Mouse (Mus musculus): ENCODE measurements around the gene Ankrd11.

Ankrd11 gene

DNA sequence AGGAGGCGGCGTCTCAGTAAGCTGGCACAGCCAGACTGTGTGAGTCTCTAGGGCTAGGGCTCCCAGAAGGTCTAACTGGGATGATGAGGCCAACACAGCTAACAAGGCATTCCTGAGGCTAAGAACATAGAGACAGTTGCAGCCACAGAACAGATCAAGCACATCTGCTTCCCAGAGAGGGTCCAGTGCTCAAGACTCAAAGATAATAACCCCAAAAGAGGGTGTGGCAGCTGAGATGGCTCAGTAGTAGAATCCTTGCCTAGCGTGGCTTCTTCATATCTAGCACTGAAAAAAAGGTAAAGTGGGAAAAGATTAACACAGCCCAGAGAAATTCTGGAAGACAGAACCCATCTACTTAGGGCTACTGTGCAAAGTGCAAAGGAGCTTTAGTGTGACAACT, 86.1 kb downstream of the Ankrd11 start:
- H3K4me1 ChIP-seq (replicated peaks; ENCODE audit: low read depth, low read length) = peaks cover 92% of the 10 kb centered on the region
- no peak overlapping the region for H3K4me3 ChIP-seq (replicated peaks; ENCODE audit: low read length)
- TF ChIP-seq NANOG (IDR thresholded peaks at IDR 0.05; ENCODE audit: borderline replicate concordance, low read length) (no peak), POU5F1 (IDR thresholded peaks at IDR 0.05; ENCODE audit: borderline replicate concordance, low read length) (no peak), CTCF (conservative IDR thresholded peaks at IDR 0.05; ENCODE audit: low read length) (no peak)
- no peaks in the 10 kb centered on the region for H3K27me3 ChIP-seq (ENCODE audit: insufficient read depth, low read length)
- H3K9me3 ChIP-seq (ENCODE audit: low read length) = no peaks in the 10 kb centered on the region
- H3K36me3 ChIP-seq (ENCODE audit: insufficient read depth, low read length) = peaks cover 38% of the 10 kb centered on the region

DNA sequence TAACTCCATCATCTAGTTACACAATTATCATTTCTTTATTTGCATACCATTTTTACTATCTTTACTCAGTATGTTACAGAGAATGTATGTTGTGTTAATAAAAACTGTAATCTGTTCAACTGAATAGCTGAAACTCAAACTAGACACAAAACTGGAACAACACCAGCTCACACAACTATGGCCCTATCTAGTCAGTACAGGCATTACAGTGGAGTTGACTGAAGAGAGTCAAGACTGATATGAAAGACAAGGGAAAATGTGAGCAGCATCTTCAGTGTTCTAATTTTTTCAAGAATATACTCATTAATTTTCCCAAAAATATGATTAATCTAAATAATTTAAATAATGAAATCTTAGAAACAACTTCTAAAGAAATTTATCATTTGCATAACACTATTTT, 86.9 kb downstream of the Ankrd11 start:
- no peak for TF ChIP-seq NANOG (IDR thresholded peaks at IDR 0.05; ENCODE audit: borderline replicate concordance, low read length)
- TF ChIP-seq CTCF (conservative IDR thresholded peaks at IDR 0.05; ENCODE audit: low read length) = no peak
- TF ChIP-seq POU5F1 (IDR thresholded peaks at IDR 0.05; ENCODE audit: borderline replicate concordance, low read length) = no peak

DNA sequence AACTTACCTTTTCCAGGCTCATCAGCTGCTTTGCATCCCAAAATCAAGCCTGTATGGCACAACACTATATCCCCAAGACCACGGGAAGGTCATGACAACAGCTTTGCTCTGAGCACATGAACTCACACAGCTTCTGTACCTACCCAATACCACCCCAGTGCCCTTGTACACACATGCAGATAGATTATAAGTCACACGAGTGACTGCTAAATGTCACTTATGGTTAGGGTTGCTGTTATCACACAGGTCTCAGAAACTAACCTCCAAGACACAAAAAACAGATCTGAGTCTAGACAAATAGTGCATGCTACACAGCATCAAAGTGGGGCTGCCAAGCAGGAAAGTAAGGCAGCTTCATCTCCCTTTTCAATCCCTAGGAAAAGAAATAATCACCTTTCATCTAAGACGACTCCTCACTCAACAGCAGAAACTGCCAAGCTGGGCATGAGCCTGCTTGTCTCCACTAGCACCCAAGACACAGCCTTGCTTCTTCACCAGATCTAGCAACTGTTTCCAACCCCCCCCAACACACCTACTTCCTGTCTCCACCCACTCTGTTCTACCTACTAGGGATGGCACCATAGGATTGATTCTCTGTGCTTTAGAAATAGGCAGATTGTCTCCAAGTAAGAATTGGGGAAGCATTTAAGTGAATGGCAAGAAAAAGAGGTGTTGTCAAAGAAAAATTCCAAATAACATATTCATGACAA, 87.8 kb downstream of the Ankrd11 start:
- H3K9me3 ChIP-seq (ENCODE audit: low read length) = no peaks in the 10 kb centered on the region
- peaks cover 53% of the 10 kb centered on the region for H3K36me3 ChIP-seq (ENCODE audit: insufficient read depth, low read length)
- peaks cover 92% of the 10 kb centered on the region for H3K4me1 ChIP-seq (replicated peaks; ENCODE audit: low read depth, low read length)
- no peak overlapping the region for H3K4me3 ChIP-seq (replicated peaks; ENCODE audit: low read length)
- H3K27me3 ChIP-seq (ENCODE audit: insufficient read depth, low read length) = no peaks in the 10 kb centered on the region
- TF ChIP-seq POU5F1 (IDR thresholded peaks at IDR 0.05; ENCODE audit: borderline replicate concordance, low read length) (no peak), NANOG (IDR thresholded peaks at IDR 0.05; ENCODE audit: borderline replicate concordance, low read length) (no peak), CTCF (conservative IDR thresholded peaks at IDR 0.05; ENCODE audit: low read length) (no peak)

More for the DNA sequence above, 86.9 kb downstream of the Ankrd11 start:
- Histone ChIP-seq H3K36me3 (ENCODE audit: insufficient read depth, low read length) (peaks cover 45% of the 10 kb centered on the region), H3K9me3 (ENCODE audit: low read length) (no peaks in the 10 kb centered on the region), H3K27me3 (ENCODE audit: insufficient read depth, low read length) (no peaks in the 10 kb centered on the region), H3K4me1 (replicated peaks; ENCODE audit: low read depth, low read length) (peaks cover 92% of the 10 kb centered on the region), H3K4me3 (replicated peaks; ENCODE audit: low read length) (no peak overlapping the region)

DNA sequence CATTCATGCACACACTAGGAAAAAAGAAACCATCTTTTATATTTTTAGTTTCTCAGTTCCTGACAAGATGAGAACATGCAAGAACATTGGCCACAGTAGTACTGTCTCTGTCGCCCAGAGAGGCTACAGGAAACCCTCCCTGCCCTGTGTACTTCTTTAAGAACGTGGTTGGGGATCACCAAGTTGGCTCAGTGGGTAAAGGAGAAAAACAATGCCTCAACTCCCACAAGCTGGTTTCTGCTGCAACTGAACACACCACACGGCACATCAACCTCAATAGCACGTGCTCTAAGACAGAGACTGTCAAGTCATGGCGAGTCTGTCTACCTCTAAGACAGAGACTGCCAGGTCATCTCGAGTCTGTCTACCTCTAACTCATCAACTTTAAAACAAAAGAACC, 89.0 kb downstream of the Ankrd11 start:
- peaks cover 52% of the 10 kb centered on the region for H3K36me3 ChIP-seq (ENCODE audit: insufficient read depth, low read length)
- no peaks in the 10 kb centered on the region for H3K9me3 ChIP-seq (ENCODE audit: low read length)
- H3K27me3 ChIP-seq (ENCODE audit: insufficient read depth, low read length) = no peaks in the 10 kb centered on the region
- peaks cover 91% of the 10 kb centered on the region for H3K4me1 ChIP-seq (replicated peaks; ENCODE audit: low read depth, low read length)
- no peak overlapping the region for H3K4me3 ChIP-seq (replicated peaks; ENCODE audit: low read length)
- TF ChIP-seq POU5F1 (IDR thresholded peaks at IDR 0.05; ENCODE audit: borderline replicate concordance, low read length) (no peak), CTCF (conservative IDR thresholded peaks at IDR 0.05; ENCODE audit: low read length) (no peak), NANOG (IDR thresholded peaks at IDR 0.05; ENCODE audit: borderline replicate concordance, low read length) (no peak)

DNA sequence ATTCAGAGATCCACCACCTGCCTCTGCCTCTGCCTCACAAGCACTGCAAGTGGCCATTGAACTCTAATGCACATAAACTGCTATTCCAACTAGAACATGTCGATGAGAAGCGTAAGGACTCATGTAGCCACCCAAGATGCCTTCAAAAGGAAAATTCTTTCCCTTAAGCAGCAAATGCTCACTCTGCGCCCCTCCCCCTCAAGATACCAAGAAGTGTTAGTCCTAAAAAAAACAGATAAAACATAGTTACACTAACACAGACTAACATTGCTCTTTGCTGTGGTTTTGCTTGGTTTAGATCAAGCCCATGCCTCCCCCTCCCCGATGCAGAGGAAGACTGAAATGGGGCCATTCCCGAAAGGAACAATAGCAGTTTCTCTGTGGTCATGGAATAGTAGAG, 90.6 kb downstream of the Ankrd11 start:
- Histone ChIP-seq H3K4me3 (replicated peaks; ENCODE audit: low read length) (no peak overlapping the region), H3K36me3 (ENCODE audit: insufficient read depth, low read length) (peaks cover 45% of the 10 kb centered on the region), H3K9me3 (ENCODE audit: low read length) (no peaks in the 10 kb centered on the region), H3K27me3 (ENCODE audit: insufficient read depth, low read length) (no peaks in the 10 kb centered on the region), H3K4me1 (replicated peaks; ENCODE audit: low read depth, low read length) (peaks cover 93% of the 10 kb centered on the region)
- no peak for TF ChIP-seq CTCF (conservative IDR thresholded peaks at IDR 0.05; ENCODE audit: low read length)

DNA sequence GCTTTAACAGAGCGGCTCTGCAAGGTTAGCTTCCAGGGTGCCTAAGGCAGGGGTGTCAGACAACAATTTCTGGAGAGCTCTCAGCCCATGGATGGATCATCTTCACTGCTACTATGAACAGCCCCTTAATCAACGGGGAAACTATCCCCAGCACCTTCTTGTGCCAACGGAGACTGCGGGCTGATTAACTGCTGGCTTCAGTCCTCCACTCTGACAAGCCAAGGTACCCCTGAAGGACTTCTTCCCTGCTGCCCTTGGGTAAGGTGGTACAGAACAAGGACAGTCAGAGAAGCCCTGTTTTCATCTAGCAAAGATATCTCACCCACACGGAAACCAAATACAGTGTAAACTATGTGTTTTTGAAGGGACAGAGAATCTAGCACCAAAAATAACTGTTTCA, 92.4 kb downstream of the Ankrd11 start:
- no peaks in the 10 kb centered on the region for H3K27me3 ChIP-seq (ENCODE audit: insufficient read depth, low read length)
- no peak for TF ChIP-seq CTCF (conservative IDR thresholded peaks at IDR 0.05; ENCODE audit: low read length)
- no peak for TF ChIP-seq NANOG (IDR thresholded peaks at IDR 0.05; ENCODE audit: borderline replicate concordance, low read length)
- TF ChIP-seq POU5F1 (IDR thresholded peaks at IDR 0.05; ENCODE audit: borderline replicate concordance, low read length) = no peak
- peaks cover 40% of the 10 kb centered on the region; the same call in 1 of the 2 replicates for H3K36me3 ChIP-seq (ENCODE audit: insufficient read depth, low read length)
- no peaks in the 10 kb centered on the region for H3K9me3 ChIP-seq (ENCODE audit: low read length)
- H3K4me3 ChIP-seq (replicated peaks; ENCODE audit: low read length) = no peak overlapping the region
- H3K4me1 ChIP-seq (replicated peaks; ENCODE audit: low read depth, low read length) = peaks cover 94% of the 10 kb centered on the region

DNA sequence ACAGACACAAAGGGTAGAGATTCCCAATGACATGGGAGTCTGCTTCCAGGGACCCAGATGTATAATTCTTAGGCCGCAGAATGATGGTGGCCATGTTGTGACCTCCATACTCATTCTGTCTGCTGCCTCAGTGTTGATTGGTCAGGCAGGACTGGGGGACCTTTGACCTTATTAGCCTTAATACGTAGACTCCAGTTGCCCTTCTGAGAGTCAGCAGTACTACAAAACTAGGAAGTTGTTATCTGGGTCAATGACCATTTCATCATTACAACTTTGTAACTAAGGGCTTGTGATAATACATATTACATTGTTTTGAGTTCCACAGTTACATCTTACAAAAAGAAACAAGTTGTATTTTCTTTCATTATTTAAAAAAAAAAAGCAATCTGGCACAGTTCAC, 96.3 kb downstream of the Ankrd11 start:
- H3K9me3 ChIP-seq (ENCODE audit: low read length) = no peaks in the 10 kb centered on the region
- TF ChIP-seq CTCF (conservative IDR thresholded peaks at IDR 0.05; ENCODE audit: low read length) = no peak
- no peak for TF ChIP-seq POU5F1 (IDR thresholded peaks at IDR 0.05; ENCODE audit: borderline replicate concordance, low read length)
- no peak for TF ChIP-seq NANOG (IDR thresholded peaks at IDR 0.05; ENCODE audit: borderline replicate concordance, low read length)
- no peaks in the 10 kb centered on the region for H3K27me3 ChIP-seq (ENCODE audit: insufficient read depth, low read length)
- peaks cover 40% of the 10 kb centered on the region for H3K36me3 ChIP-seq (ENCODE audit: insufficient read depth, low read length)
- peaks cover 87% of the 10 kb centered on the region for H3K4me1 ChIP-seq (replicated peaks; ENCODE audit: low read depth, low read length)
- H3K4me3 ChIP-seq (replicated peaks; ENCODE audit: low read length) = no peak overlapping the region

DNA sequence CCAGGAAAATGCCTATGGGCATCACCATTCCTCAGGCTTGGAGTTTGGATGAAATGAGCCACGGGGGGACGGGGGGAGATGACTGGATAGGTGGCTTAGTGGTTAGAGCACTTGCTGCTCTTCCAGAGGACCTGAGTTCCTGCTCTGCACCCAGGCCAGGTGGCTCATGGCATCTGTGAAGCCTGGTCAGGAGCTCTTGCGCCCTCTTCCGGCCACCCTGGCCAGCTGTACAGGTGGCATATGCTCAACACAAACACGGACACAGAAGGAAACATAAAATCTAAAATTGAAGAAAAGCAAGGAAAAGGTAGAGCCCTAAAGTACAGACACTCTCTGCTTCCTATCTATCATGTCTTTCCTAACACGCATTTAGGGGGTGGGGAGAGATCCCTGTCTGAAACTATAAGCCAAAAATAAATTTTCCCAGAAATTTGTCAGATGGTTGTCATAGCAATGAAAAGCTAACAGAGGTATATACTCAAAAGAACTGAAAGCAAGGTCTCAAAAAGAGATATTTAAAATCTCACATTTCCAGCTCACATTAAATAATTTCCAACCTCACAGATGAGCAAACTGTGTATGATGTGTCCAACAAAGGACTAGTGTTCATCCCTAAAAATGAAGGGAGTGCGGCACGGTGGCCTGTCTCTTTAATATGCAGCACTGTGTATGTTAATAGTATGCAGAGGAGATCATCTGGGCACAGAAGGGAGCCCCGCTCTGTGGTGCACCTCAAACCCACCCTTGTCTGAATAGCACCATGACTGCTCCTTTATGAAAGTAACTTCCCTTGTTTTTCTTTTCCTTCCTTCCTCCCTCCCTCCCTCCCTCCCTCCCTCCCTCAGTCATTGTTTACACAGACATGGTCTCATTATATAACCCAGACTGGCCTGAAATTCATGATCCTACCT, 99.0 kb downstream of the Ankrd11 start:
- H3K4me3 ChIP-seq (replicated peaks; ENCODE audit: low read length) = no peak overlapping the region
- no peaks in the 10 kb centered on the region for H3K27me3 ChIP-seq (ENCODE audit: insufficient read depth, low read length)
- peaks cover 36% of the 10 kb centered on the region for H3K36me3 ChIP-seq (ENCODE audit: insufficient read depth, low read length)
- H3K4me1 ChIP-seq (replicated peaks; ENCODE audit: low read depth, low read length) = peaks cover 86% of the 10 kb centered on the region
- peak; percentile 61 for TF ChIP-seq CTCF (conservative IDR thresholded peaks at IDR 0.05; ENCODE audit: low read length)
- TF ChIP-seq POU5F1 (IDR thresholded peaks at IDR 0.05; ENCODE audit: borderline replicate concordance, low read length) = no peak
- H3K9me3 ChIP-seq (ENCODE audit: low read length) = no peaks in the 10 kb centered on the region

Measured in E14TG2a.4 (cell line).